Mouse (Mus musculus) WW6 (cell line): ENCODE measurements around the gene Esrra.
A peak's percentile ranks its signal among the peaks of the same experiment; 100 is the strongest.

Experiments
- DNase-seq: peaks from one replicate; pipeline ENCODE4 v3.0.0-alpha.2; 2013; ENCODE audit warnings: low read depth, low spot score

Esrra gene

GRCm38 (mm10) chr19:6941372-6942248 is 20.0 kb upstream of the Esrra start, which contains the start of gene Bad:
TSS of gene Bad (plus strand) at chr19:6941861.
- DNase-seq = peak; percentile 76

- DNase-seq = no peak
These were observed 19.1 kb upstream of the Esrra start for GRCm38 (mm10) chr19:6940396-6941351.

- no peak for DNase-seq
These were observed 17.7 kb upstream of the Esrra start for GRCm38 (mm10) chr19:6939106-6940002.

- DNase-seq = no peak
These were observed 16.2 kb upstream of the Esrra start for GRCm38 (mm10) chr19:6937541-6938465.

DNA sequence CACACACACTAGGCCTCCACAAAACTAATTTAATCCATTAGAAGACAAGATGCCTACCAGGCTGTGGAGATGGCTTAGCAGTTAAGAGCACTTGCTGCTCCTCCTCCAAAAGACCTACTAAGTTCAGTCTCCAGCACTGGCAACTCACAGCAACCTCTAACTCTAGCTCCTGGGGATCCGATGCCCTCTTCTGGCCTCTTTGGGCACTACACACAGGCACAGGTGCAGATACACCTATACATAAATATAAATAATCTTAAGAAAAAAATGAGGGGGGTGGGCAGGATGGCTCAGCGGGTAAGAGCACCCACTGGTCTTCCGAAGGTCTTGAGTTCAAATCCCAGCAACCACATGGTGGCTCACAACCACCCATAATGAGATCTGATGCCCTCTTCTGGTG is 14.7 kb upstream of the Esrra start:
- no peak for DNase-seq

DNA sequence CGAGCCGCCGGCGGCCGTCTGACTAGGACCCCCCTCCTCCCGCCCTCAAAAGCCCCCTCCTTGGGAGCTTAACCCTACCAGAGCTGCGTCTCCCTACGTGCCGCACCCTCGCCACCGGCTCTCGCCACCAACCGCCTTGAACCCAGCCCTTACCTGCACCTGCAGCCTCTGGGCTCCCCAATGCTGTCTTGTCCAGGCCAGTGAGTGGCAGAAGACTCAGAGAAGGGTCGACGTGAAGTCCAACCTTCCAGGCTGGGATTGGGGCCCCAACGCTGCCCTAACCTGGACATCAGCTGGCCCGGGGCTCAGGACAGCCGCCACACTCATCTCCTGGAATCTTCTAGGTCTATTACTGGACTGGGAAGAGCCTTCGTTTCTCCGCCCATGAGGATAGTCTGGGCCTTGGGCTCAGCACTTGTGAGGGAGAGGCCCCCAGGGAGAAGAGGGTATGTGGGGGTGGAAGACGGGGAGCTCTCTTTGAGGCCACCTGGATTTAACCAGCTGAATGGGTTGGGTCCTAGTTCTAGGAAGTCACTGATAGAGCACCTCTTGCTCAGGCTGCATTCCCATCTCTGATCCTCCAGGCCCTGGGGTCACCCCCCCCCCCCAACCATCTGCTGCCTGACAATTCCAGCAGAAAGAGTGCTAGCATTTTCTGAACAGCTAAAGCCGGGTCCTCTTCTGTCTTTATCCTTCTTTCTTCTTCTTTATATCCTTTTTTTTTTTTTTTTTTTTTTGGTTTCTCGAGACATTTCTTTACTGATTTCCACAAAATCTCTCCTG is 12.8 kb upstream of the Esrra start, which contains the start of gene Kcnk4:
Gene Kcnk4 (minus strand): TSS at position 321 of the 783 bp plus-strand sequence.
- DNase-seq = no peak

GRCm38 (mm10) chr19:6933436-6934194 is 12.0 kb upstream of the Esrra start:
- DNase-seq = no peak

DNA sequence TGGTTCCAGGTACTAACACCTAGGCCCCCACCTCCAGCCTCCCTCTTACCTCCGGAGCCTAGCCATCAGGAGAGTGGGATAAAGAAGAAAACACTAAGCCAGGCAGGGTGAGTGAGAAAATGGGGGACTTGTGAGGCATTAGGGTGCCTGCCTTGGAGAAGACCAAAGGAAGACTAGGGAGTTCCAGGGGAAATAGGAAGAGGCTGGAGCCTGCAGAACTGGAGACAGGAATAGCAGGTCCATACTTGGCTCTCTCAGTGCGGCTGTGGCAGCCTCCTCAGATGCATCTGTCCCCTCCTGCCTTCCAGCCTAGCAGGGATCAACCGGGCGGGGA is 11.5 kb upstream of the Esrra start:
- DNase-seq = no peak

- DNase-seq = no peak
These were observed 10.4 kb upstream of the Esrra start for GRCm38 (mm10) chr19:6932018-6932417.

DNA sequence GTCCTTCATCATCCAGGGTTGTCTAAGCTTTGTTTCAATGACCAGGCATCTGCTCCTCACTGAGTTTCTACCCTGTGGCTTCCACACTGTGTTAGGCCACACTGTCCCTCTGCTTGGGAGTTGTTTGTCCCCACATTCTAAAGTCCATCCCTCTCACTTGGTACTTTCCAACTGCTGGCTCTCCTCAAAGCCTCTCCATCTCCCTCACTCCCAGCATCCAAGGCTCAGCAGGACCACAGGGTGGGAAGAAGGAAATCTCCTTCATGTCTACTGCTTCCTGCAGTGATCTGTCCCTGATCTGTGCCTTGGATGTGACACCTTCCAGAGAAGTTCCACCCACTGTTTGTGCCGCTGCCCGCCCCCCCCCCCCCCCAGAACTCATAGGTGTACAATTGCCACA is 9.4 kb upstream of the Esrra start:
- no peak for DNase-seq

DNA sequence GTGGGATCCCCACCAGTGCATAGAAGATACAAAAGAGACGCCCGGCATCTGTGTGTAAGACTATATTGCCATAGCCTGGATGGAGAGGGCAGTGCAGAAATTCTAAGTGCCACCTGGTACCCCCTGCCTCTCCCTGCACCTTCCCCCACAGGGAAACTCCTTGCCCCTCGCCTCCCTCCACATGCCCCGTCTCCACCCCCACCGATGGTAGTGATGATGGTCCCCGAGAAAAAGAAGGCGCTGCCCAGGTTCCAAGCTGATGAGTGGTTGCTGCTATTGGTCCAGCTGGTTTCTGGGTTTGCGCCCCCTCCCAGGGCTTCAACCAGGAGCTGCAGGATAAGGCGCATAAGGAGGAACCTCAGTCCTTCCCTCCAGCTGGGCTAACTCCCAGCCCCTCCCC is 6.5 kb upstream of the Esrra start:
- no peak for DNase-seq

DNA sequence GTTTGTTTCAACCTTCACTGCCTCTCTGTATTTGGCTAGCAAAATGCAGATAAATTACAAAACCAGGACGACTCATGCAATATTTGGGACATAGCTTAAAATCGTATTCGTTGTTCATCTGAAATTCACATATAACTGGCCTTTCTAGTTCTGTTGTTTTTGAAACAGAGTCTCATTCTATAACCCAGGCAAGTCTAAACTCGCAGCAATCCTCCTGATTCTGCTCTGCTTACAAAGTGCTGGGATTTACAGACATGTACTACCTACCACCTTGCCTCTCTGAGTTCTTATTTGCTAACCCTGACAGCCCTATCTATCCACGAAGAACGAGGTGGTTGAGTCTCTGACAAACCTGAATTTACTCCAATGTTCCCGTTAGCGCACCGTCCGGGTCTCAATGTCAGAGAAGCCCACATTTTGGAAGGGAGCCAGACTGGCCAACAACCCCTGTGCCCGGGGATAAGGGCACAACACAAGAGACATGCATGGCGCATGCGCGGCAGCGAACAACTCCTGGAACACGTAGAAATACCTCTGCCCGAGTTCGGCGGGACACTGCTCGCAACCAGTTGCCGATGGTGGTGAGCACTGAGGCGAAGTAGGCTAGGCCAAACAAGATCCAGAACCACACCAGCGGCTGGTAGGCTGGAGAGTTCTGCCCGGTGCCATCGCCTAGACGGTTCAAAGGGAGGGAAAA is 5.1 kb upstream of the Esrra start:
- DNase-seq = no peak

DNA sequence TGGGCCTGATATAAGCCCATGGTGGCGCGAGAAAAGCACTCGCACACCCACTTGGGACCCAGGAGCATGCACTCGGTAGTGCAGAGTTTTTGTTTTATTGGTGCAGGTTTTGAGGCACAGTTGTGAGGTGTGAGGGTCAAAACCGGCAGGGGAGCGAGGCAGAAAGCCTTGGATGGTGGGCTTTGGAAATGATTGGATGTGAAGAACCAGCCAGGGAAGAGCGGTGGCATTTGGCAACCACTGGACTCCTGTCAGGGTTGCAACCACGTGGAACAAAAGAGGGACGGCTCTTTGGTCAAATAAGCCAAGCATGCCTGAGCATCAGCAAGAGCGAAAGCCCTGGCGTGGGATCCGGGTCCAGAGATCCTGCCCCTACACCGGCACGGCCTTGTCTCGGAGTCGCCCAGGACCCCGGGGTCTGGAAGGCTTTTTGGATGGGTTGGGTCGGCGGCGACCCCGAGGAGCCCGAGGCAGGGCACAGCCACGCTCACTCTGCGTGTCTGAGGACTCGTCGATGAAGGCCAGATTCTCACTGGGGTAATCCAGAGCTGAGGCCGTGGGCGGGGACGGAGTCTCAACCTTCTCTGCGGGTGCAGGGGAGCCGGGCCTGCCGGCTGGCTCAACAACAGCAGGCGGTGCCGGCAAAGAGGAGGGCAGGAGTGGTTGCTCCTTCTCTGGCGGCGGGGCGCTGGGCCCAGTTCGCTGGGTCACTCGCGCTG is 4.2 kb upstream of the Esrra start:
- DNase-seq = no peak

DNA sequence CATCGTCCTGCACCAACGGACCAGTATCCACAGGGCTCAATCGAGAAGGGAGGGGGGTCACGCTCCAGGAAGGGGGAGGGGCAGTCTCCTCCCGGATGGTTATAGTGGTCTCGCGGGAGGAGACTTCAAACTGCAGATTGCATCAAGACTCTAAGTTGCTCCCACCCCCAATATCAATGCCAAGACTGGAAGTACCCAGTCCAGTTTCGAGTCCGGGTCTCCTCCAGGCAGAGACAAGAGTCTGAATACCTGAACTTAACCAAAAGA is 3.6 kb upstream of the Esrra start, which contains the start of gene Catsperz:
Gene Catsperz (minus strand): TSS at position 74 of the 267 bp plus-strand sequence.
- no peak for DNase-seq

GRCm38 (mm10) chr19:6924461-6925306 is 3.1 kb upstream of the Esrra start:
- DNase-seq = no peak

GRCm38 (mm10) chr19:6922901-6923735 is 1.5 kb upstream of the Esrra start:
- DNase-seq = no peak
